Mouse (Mus musculus): ENCODE measurements around the gene Mroh2a. TPM values are rescaled to one million over a fixed set of nuclear protein-coding genes. Genes with fewer than 3 reads are reported as not detected.

Mroh2a gene
- polyA plus RNA-seq, 1 experiment from 2014 or later: 0.29 TPM

- H3K4me1 ChIP-seq (replicated peaks; ENCODE audit: control insufficient read depth, insufficient read depth, low read length): no peaks in the 10 kb centered on the region
- WGBS: 79% methylated on average over 3 of the region's 3 CpGs
- no peak for ATAC-seq
Measured at GRCm38 (mm10) chr1:88229566-88229965, 2.8 kb downstream of the Mroh2a start.

GRCm38 (mm10) chr1:88229986-88230385, 3.2 kb downstream of the Mroh2a start:
- Histone ChIP-seq H3K27ac (ENCODE audit: low read depth, low read length) (no peak overlapping the region), H3K27me3 (replicated peaks; ENCODE audit: control insufficient read depth, insufficient read depth, low read length) (no peaks in the 10 kb centered on the region), H3K36me3 (ENCODE audit: control insufficient read depth, insufficient read depth) (no peaks in the 10 kb centered on the region), H3K4me3 (ENCODE audit: low read depth, low read length) (no peak overlapping the region), H3K4me2 (replicated peaks; ENCODE audit: low read depth) (no peak overlapping the region), H3K9me3 (ENCODE audit: control insufficient read depth) (peaks cover 57% of the 10 kb centered on the region), H3K9ac (ENCODE audit: low read depth, low read length) (no peak overlapping the region), H3K4me1 (replicated peaks; ENCODE audit: control insufficient read depth, insufficient read depth, low read length) (no peaks in the 10 kb centered on the region)
- TF ChIP-seq CTCF (IDR thresholded peaks at IDR 0.05; ENCODE audit: low read depth): no peak
- 86% methylated on average over 5 of the region's 5 CpGs for WGBS
- ATAC-seq: no peak

More at GRCm38 (mm10) chr1:88229566-88229965, 2.8 kb downstream of the Mroh2a start:
- no peaks in the 10 kb centered on the region for H3K27me3 ChIP-seq (replicated peaks; ENCODE audit: control insufficient read depth, insufficient read depth, low read length)
- H3K36me3 ChIP-seq (ENCODE audit: control insufficient read depth, insufficient read depth): no peaks in the 10 kb centered on the region
- H3K27ac ChIP-seq (ENCODE audit: low read depth, low read length): no peak overlapping the region
- no peak for TF ChIP-seq CTCF (IDR thresholded peaks at IDR 0.05; ENCODE audit: low read depth)
- H3K9ac ChIP-seq (ENCODE audit: low read depth, low read length): no peak overlapping the region
- H3K4me3 ChIP-seq (ENCODE audit: low read depth, low read length): no peak overlapping the region
- H3K4me2 ChIP-seq (replicated peaks; ENCODE audit: low read depth): no peak overlapping the region
- peaks cover 54% of the 10 kb centered on the region for H3K9me3 ChIP-seq (ENCODE audit: control insufficient read depth)

- ATAC-seq: no peak
- no peak for TF ChIP-seq CTCF (IDR thresholded peaks at IDR 0.05; ENCODE audit: low read depth)
- H3K9me3 ChIP-seq (ENCODE audit: control insufficient read depth): peaks cover 60% of the 10 kb centered on the region
- H3K36me3 ChIP-seq (ENCODE audit: control insufficient read depth, insufficient read depth): no peaks in the 10 kb centered on the region
- H3K9ac ChIP-seq (ENCODE audit: low read depth, low read length): no peak overlapping the region
- no peak overlapping the region for H3K4me2 ChIP-seq (replicated peaks; ENCODE audit: low read depth)
- no peaks in the 10 kb centered on the region for H3K4me1 ChIP-seq (replicated peaks; ENCODE audit: control insufficient read depth, insufficient read depth, low read length)
- no peak overlapping the region for H3K4me3 ChIP-seq (ENCODE audit: low read depth, low read length)
- no peaks in the 10 kb centered on the region for H3K27me3 ChIP-seq (replicated peaks; ENCODE audit: control insufficient read depth, insufficient read depth, low read length)
- WGBS: 71% methylated on average over 7 of the region's 7 CpGs
- H3K27ac ChIP-seq (ENCODE audit: low read depth, low read length): no peak overlapping the region
Measured at GRCm38 (mm10) chr1:88230421-88230820, 3.6 kb downstream of the Mroh2a start.

- whole genome bisulfite sequencing: 76% methylated on average over 6 of the region's 6 CpGs
- no peak overlapping the region for H3K9ac ChIP-seq (ENCODE audit: low read depth, low read length)
- H3K27ac ChIP-seq (ENCODE audit: low read depth, low read length): no peak overlapping the region
- no peaks in the 10 kb centered on the region for H3K4me1 ChIP-seq (replicated peaks; ENCODE audit: control insufficient read depth, insufficient read depth, low read length)
- H3K4me2 ChIP-seq (replicated peaks; ENCODE audit: low read depth): no peak overlapping the region
- ATAC-seq: no peak
- no peak for TF ChIP-seq CTCF (IDR thresholded peaks at IDR 0.05; ENCODE audit: low read depth)
- H3K4me3 ChIP-seq (ENCODE audit: low read depth, low read length): no peak overlapping the region
- H3K27me3 ChIP-seq (replicated peaks; ENCODE audit: control insufficient read depth, insufficient read depth, low read length): no peaks in the 10 kb centered on the region
- H3K9me3 ChIP-seq (ENCODE audit: control insufficient read depth): peaks cover 56% of the 10 kb centered on the region
- no peaks in the 10 kb centered on the region for H3K36me3 ChIP-seq (ENCODE audit: control insufficient read depth, insufficient read depth)
Measured at GRCm38 (mm10) chr1:88230981-88231802, 4.4 kb downstream of the Mroh2a start.

- Histone ChIP-seq H3K4me1 (replicated peaks; ENCODE audit: control insufficient read depth, insufficient read depth, low read length) (no peaks in the 10 kb centered on the region), H3K9me3 (ENCODE audit: control insufficient read depth) (peaks cover 49% of the 10 kb centered on the region), H3K9ac (ENCODE audit: low read depth, low read length) (no peak overlapping the region), H3K4me3 (ENCODE audit: low read depth, low read length) (no peak overlapping the region), H3K27ac (ENCODE audit: low read depth, low read length) (no peak overlapping the region), H3K27me3 (replicated peaks; ENCODE audit: control insufficient read depth, insufficient read depth, low read length) (no peaks in the 10 kb centered on the region), H3K4me2 (replicated peaks; ENCODE audit: low read depth) (no peak overlapping the region), H3K36me3 (ENCODE audit: control insufficient read depth, insufficient read depth) (no peaks in the 10 kb centered on the region)
- WGBS: 63% methylated on average over 7 of the region's 7 CpGs
- no peak for ATAC-seq
- TF ChIP-seq CTCF (IDR thresholded peaks at IDR 0.05; ENCODE audit: low read depth): no peak
Measured at GRCm38 (mm10) chr1:88231803-88232499, 5.2 kb downstream of the Mroh2a start.

- H3K27me3 ChIP-seq (replicated peaks; ENCODE audit: control insufficient read depth, insufficient read depth, low read length): no peaks in the 10 kb centered on the region
- H3K4me1 ChIP-seq (replicated peaks; ENCODE audit: control insufficient read depth, insufficient read depth, low read length): no peaks in the 10 kb centered on the region
- H3K9me3 ChIP-seq (ENCODE audit: control insufficient read depth): peaks cover 51% of the 10 kb centered on the region
- H3K27ac ChIP-seq (ENCODE audit: low read depth, low read length): no peak overlapping the region
- no peak overlapping the region for H3K4me3 ChIP-seq (ENCODE audit: low read depth, low read length)
- H3K36me3 ChIP-seq (ENCODE audit: control insufficient read depth, insufficient read depth): no peaks in the 10 kb centered on the region
- ATAC-seq: no peak
- no peak for TF ChIP-seq CTCF (IDR thresholded peaks at IDR 0.05; ENCODE audit: low read depth)
- H3K4me2 ChIP-seq (replicated peaks; ENCODE audit: low read depth): no peak overlapping the region
- WGBS: 56% methylated on average over 3 of the region's 3 CpGs
- no peak overlapping the region for H3K9ac ChIP-seq (ENCODE audit: low read depth, low read length)
Measured at GRCm38 (mm10) chr1:88232664-88233380, 6.0 kb downstream of the Mroh2a start.

All from intestine, postnatal 0 days (tissue).